Mouse (Mus musculus): ENCODE measurements around the gene Atcay. TPM values are rescaled to one million over a fixed set of nuclear protein-coding genes. Genes with fewer than 3 reads are reported as not detected.
"Not testable (repeated sequence)": the region's sequence is repeated elsewhere in the genome, so short reads cannot be mapped to it uniquely, and the experiment has no call there.

Gene Atcay
- total RNA-seq, 4 experiments from 2014 or later, result not detected

DNA sequence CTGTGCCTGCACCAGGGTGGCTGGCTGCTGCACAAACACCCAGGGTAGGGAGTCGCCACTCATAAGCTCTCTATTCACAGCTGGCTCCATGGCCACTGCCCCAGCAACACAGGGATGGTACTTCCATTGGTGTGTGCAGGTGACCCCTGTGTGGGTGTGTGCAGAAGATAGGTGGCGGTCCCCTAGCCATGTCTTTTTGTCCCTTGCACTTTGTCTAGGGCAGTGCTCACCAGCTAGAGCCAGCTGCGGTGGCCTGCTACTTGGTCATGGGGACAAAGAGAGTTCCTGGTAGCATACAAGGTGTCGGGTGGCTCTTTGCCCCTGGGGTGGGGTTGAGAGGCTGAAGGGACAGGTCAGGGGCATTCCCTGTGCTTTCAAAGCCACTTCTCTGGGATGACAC lies 13.5 kb upstream of the Atcay start:
- no peak for DNase-seq (ENCODE audit: low spot score in 2 of 2)

- DNase-seq (ENCODE audit: low spot score in 2 of 2), result no peak
Observed at GRCm38 (mm10) chr10:81242021-81242420, 11.4 kb upstream of the Atcay start.

GRCm38 (mm10) chr10:81240876-81241275 lies 10.2 kb upstream of the Atcay start:
- no peak for DNase-seq (ENCODE audit: low spot score in 2 of 2)

GRCm38 (mm10) chr10:81238618-81239017 lies 8.0 kb upstream of the Atcay start:
- DNase-seq (ENCODE audit: low spot score in 2 of 2), result no peak

GRCm38 (mm10) chr10:81236471-81237268 lies 6.0 kb upstream of the Atcay start:
- no peak for DNase-seq (ENCODE audit: low spot score in 2 of 2)

- no peak for DNase-seq (ENCODE audit: low spot score in 2 of 2)
Observed at GRCm38 (mm10) chr10:81234206-81234605, 3.6 kb upstream of the Atcay start.

GRCm38 (mm10) chr10:81233226-81233585 lies 2.6 kb upstream of the Atcay start:
- no peak for DNase-seq (ENCODE audit: low spot score in 2 of 2)

DNA sequence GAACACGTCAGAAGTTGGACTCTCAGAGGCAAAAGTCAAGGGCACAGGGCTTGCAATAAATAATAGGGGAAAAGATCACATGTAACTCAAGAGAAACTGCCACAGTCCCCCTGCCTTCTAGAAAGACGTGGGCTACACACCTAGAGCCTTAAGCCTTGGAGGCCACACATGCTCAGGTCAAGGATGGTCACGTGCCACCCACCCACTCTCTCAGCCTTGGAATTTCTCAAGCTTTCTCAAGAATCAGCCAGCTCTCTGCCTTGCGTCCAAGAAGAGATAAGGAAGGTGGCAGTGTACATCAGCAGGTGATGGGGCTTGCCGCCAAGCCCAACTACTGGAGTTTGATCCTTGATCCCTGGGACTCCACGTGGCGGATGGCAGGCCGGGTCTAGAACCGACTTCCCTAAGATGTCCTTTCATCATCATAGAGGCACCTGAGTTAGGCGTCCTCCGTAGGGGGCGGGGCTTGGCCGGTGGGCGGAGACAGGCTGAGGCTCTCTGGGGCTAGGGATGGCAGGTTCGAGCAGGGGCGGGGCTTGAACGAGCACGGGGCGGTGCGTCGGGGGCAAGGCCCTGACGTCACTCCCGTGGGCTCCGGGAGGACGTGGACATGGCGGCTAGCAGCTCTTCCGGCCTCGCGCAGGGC lies 2.1 kb upstream of the Atcay start, which contains the start of gene Zfr2:
Gene Zfr2 (plus strand): TSS at position 576 of the 646 bp plus-strand sequence.
- peak; percentile 82 to 85 for DNase-seq (ENCODE audit: low spot score in 2 of 2)

DNA sequence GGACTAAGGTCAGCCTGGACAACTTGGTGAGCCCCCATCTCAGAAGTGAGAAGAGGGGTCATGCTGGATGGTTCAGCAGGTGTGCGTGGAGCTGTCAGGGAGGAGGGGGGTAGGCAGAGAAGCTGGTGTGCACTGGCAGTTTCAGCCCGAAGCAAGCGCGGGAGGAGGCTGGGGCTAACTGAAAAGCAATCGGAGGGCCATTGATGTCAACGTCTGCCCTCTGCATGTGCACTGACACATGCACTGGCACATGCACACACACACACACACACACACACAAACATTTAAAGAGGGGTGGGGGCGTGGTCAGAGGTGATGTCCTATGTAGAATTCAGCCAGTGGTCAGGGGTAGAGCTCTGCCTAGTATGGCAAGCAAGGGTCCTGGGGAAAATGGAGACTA lies 803 bp upstream of the Atcay start:
- DNase-seq (ENCODE audit: low spot score in 2 of 2), result no peak

GRCm38 (mm10) chr10:81229735-81230437 lies 747 bp downstream of the Atcay start:
- no peak for DNase-seq (ENCODE audit: low spot score in 2 of 2)

DNA sequence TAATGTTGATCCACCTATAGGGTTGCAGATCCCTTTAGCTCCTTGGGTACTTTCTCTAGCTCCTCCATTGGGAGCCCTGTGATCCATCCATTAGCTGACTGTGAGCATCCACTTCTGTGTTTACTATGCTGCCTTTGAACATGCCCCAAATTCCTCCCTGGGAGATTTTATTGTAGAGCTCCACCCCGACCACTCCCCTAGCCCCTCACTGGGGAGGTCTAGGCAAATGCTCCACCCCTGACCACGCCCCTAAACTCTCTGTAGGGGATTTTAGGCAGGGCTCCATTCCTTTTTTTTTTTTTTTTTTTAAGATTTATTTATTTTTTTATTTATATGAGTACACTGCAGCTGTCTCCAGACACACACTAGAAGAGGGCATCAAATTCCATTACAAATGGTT lies 6.9 kb downstream of the Atcay start:
- not testable (repeated sequence) for DNase-seq (ENCODE audit: low spot score in 2 of 2)

- DNase-seq (ENCODE audit: low spot score in 2 of 2), result no peak
Observed at GRCm38 (mm10) chr10:81221402-81222015, 9.1 kb downstream of the Atcay start.

GRCm38 (mm10) chr10:81217964-81218363 lies 12.7 kb downstream of the Atcay start:
- no peak for DNase-seq (ENCODE audit: low spot score in 2 of 2)

GRCm38 (mm10) chr10:81217267-81217666 lies 13.4 kb downstream of the Atcay start:
- not testable (repeated sequence) for DNase-seq (ENCODE audit: low spot score in 2 of 2)

GRCm38 (mm10) chr10:81216810-81217209 lies 13.8 kb downstream of the Atcay start:
- DNase-seq (ENCODE audit: low spot score in 2 of 2), result no peak

GRCm38 (mm10) chr10:81216260-81216659 lies 14.4 kb downstream of the Atcay start:
- no peak for DNase-seq (ENCODE audit: low spot score in 2 of 2)

DNA sequence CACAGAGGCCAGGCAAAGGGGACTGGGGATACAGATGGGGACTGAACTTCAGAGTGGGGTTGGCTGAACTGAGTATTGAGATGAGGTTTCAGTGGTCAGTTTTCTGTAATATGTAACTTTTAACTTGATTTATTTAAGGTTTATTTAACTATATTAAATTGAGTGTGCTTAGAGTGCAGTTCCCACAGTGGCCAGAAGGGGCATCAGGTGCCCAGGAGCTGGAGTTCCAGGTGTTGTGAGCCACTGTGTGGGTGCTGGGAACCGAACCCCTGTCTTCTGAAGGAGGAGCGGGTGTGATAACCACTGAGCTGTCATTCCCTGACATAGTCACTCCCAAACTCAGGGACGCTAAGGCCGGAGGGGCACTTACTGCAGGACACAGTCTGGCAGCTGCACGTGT lies 20.5 kb downstream of the Atcay start:
- DNase-seq (ENCODE audit: low spot score in 2 of 2), result no peak

DNA sequence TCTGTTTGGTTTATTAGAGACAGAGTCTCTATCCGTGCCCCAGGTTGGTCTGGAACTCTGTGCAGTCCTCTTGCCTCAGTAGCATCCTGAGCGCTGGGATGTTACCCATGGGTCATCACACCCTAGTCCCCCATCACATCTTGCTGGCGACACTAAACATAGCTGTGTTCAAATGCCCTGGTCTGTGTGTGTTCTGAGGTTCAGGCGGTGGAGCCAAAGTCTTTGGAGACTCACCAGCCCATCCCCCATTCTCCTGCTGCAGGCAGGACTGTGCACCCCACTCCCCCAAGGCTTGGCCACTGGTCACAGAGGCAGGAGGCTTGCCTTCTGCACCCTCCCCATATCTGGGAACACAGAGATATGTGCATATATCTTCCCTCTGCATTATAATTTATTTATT lies 26.5 kb downstream of the Atcay start:
- no peak for DNase-seq (ENCODE audit: low spot score in 2 of 2)

GRCm38 (mm10) chr10:81202978-81203720 lies 27.5 kb downstream of the Atcay start:
- DNase-seq (ENCODE audit: low spot score in 2 of 2), result no peak

GRCm38 (mm10) chr10:81201807-81202758 lies 28.6 kb downstream of the Atcay start, which contains the start of gene Nmrk2:
Gene Nmrk2 (minus strand): TSS chr10:81202051.
- peak in 1 of 2 experiments; percentile 78 for DNase-seq (ENCODE audit: low spot score in 2 of 2)

Measured in gastrocnemius, adult 8-10 months (tissue).